Mouse (Mus musculus) heart, embryonic 13.5 days (tissue): Measurements from ENCODE around the gene Rhox3f. TPM values are rescaled to one million over a fixed set of nuclear protein-coding genes. Genes with fewer than 3 reads are reported as not detected.
"Not testable (repeated sequence)": the region's sequence is repeated elsewhere in the genome, so short reads cannot be mapped to it uniquely, and the experiment has no call there.

Experiments
- ATAC-seq: fragments of 200-750 bp; cut with Nextera tagmentation; 2 replicates; pipeline ENCODE4 v1.8.0; 2017; ENCODE audit warnings: moderate TSS enrichment; ENCODE audit not compliant: insufficient number of reproducible peaks, low FRiP score, low TSS enrichment; ENCODE audit errors: extremely low read depth
- H3K27ac ChIP-seq: fragments of 300-500 bp; sonication (generic); replicated peaks from 2 replicates; pipeline ENCODE4 v1.5.1; 2015; ENCODE audit warnings: moderate library complexity, mild to moderate bottlenecking, inconsistent platforms
- H3K27me3 ChIP-seq: fragments of 300-500 bp; sonication (generic); replicated peaks from 2 replicates; pipeline ENCODE4 v1.6.1; 2015; ENCODE audit warnings: mild to moderate bottlenecking, inconsistent platforms
- H3K36me3 ChIP-seq: fragments of 300-500 bp; sonication (generic); 2 replicates; pipeline ENCODE4 v1.6.1; 2015; ENCODE audit warnings: mild to moderate bottlenecking, inconsistent platforms
- H3K4me1 ChIP-seq: fragments of 300-500 bp; sonication (generic); 2 replicates; pipeline ENCODE4 v1.6.1; 2015; ENCODE audit warnings: inconsistent platforms
- H3K4me2 ChIP-seq: fragments of 300-500 bp; sonication (generic); 2 replicates; pipeline ENCODE4 v1.6.1; 2015; ENCODE audit warnings: inconsistent platforms, mild to moderate bottlenecking, moderate library complexity
- H3K4me3 ChIP-seq: fragments of 300-500 bp; sonication (generic); 2 replicates; pipeline ENCODE4 v1.5.1; 2015; ENCODE audit warnings: moderate library complexity, mild to moderate bottlenecking, inconsistent platforms
- H3K9ac ChIP-seq: fragments of 300-500 bp; sonication (generic); 2 replicates; pipeline ENCODE4 v1.6.1; 2015; ENCODE audit warnings: inconsistent platforms, mild to moderate bottlenecking, moderate library complexity
- H3K9me3 ChIP-seq: fragments of 300-500 bp; sonication (generic); 2 replicates; pipeline ENCODE4 v1.6.1; 2016; ENCODE audit warnings: inconsistent platforms
- WGBS: fragments of 180-500 bp; shearing (Covaris S2); methylation state at CpG from one replicate; pipeline ENCODE4 v1.1.7; 2015; ENCODE audit warnings: mixed read lengths; 5-methylcytosine and 5-hydroxymethylcytosine counted together
- polyA plus RNA-seq: library from polyadenylated mRNA; unstranded; fragments of >200 nt; fragmentation: Nextera tagmentation; extraction: Ambion mirVana; gene quantifications from 2 replicates; pipeline ENCODE4 v1.2.1, GENCODE M21; 2015

Rhox3f gene
- polyA plus RNA-seq: not detected in 2 replicates

GRCm38 (mm10) chrX:37580692-37581091, at the start of gene Rhox3f:
Gene Rhox3f, plus strand, starts transcription at chrX:37580992.
- not testable (repeated sequence) for H3K36me3 ChIP-seq, ATAC-seq

GRCm38 (mm10) chrX:37541719-37542118, 39.1 kb upstream of the Rhox3f start, which contains the start of gene Rhox3e:
Gene Rhox3e, plus strand, starts transcription at chrX:37542019.
- not testable (repeated sequence) for H3K27me3 ChIP-seq, H3K9ac ChIP-seq, ATAC-seq, H3K4me1 ChIP-seq, H3K36me3 ChIP-seq, H3K4me2 ChIP-seq, H3K9me3 ChIP-seq, H3K4me3 ChIP-seq, H3K27ac ChIP-seq
- WGBS: 60% methylated on average over 1 of the region's 4 CpGs

More at GRCm38 (mm10) chrX:37580692-37581091, at the start of gene Rhox3f:
- H3K9me3 ChIP-seq, H3K27ac ChIP-seq, H3K27me3 ChIP-seq, H3K4me1 ChIP-seq, H3K4me2 ChIP-seq, H3K9ac ChIP-seq, H3K4me3 ChIP-seq: not testable (repeated sequence)

- WGBS: 96% methylated on average over 8 of the region's 18 CpGs
- H3K4me2 ChIP-seq, H3K36me3 ChIP-seq, H3K4me1 ChIP-seq, H3K27ac ChIP-seq, H3K9me3 ChIP-seq, H3K4me3 ChIP-seq, H3K9ac ChIP-seq, ATAC-seq, H3K27me3 ChIP-seq: not testable (repeated sequence)
Observed at GRCm38 (mm10) chrX:37557112-37557511, 23.7 kb upstream of the Rhox3f start, which contains the start of gene Rhox4e. Gene Rhox4e, plus strand, starts transcription at chrX:37557412.

- H3K27me3 ChIP-seq, H3K4me1 ChIP-seq, H3K4me2 ChIP-seq, H3K36me3 ChIP-seq, H3K4me3 ChIP-seq, ATAC-seq, H3K9me3 ChIP-seq, H3K27ac ChIP-seq, H3K9ac ChIP-seq: not testable (repeated sequence)
- 81% methylated on average over 8 of the region's 8 CpGs for WGBS
Observed at GRCm38 (mm10) chrX:37571105-37571504, 9.7 kb upstream of the Rhox3f start, which contains the start of gene Rhox2f. Gene Rhox2f, plus strand, starts transcription at chrX:37571405.

GRCm38 (mm10) chrX:37572638-37573037, 8.2 kb upstream of the Rhox3f start:
- H3K27me3 ChIP-seq, H3K9ac ChIP-seq, H3K4me3 ChIP-seq, H3K36me3 ChIP-seq, H3K4me2 ChIP-seq, H3K27ac ChIP-seq, H3K9me3 ChIP-seq, H3K4me1 ChIP-seq, ATAC-seq: not testable (repeated sequence)
- WGBS: 44% methylated on average over 2 of the region's 2 CpGs

GRCm38 (mm10) chrX:37607604-37608003, 26.8 kb downstream of the Rhox3f start, which contains the start of gene Rhox4f:
Gene Rhox4f, minus strand, starts transcription at chrX:37607704.
- not testable (repeated sequence) for H3K4me3 ChIP-seq, H3K9ac ChIP-seq, H3K4me1 ChIP-seq, H3K27me3 ChIP-seq, H3K27ac ChIP-seq, ATAC-seq, H3K36me3 ChIP-seq, H3K9me3 ChIP-seq, H3K4me2 ChIP-seq
- WGBS: 83% methylated on average over 17 of the region's 19 CpGs

DNA sequence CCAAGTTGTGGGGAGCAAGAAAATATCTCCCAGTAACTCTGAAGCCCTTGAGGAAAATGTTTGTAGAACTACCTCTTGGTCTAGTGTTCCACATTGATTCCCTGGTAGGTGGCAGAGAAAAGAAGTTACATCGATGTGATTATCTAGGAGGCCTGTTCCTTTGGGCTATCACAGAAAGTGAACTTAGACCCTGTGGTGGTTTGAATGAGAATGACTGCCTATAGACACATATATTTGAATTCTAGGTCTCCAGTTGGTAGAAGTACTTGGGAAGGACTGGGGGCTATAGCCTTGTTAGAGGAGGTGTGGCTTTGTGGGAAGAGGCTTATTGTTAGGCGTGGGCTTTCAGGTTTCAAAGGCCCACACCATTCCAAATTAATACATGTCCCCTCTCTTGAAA, 47.7 kb downstream of the Rhox3f start, which contains the start of gene Rhox3g:
TSS of gene Rhox3g (minus strand) at position 101 of the 400 bp plus-strand sequence.
- H3K27ac ChIP-seq, ATAC-seq, H3K27me3 ChIP-seq, H3K4me1 ChIP-seq, H3K9me3 ChIP-seq, H3K36me3 ChIP-seq, H3K9ac ChIP-seq, H3K4me2 ChIP-seq, H3K4me3 ChIP-seq: not testable (repeated sequence)
- 85% methylated on average over 2 of the region's 2 CpGs for WGBS

Other genes starting within 250 kb of the Rhox3f start
- not detected in 2 replicates for gene Rhox3a2, start 201.0 kb upstream of the Rhox3f start, polyA plus RNA-seq
- 0.17 TPM in 1 of 2 replicates, not detected in the other for gene Rhox4a2, start 190.1 kb upstream of the Rhox3f start, polyA plus RNA-seq
- gene Rhox2b, start 168.9 kb upstream of the Rhox3f start, polyA plus RNA-seq: not detected in 2 replicates
- not detected in 2 replicates for gene Rhox4b, start 148.5 kb upstream of the Rhox3f start, polyA plus RNA-seq
- gene Rhox2c, start 127.3 kb upstream of the Rhox3f start, polyA plus RNA-seq: not detected in 2 replicates
- gene Rhox3c, start 122.4 kb upstream of the Rhox3f start, polyA plus RNA-seq: not detected in 2 replicates
- not detected in 2 replicates for gene Rhox4c, start 100.7 kb upstream of the Rhox3f start, polyA plus RNA-seq
- not detected in 2 replicates for gene Rhox2d, start 87.6 kb upstream of the Rhox3f start, polyA plus RNA-seq
- gene Rhox4d, start 66.6 kb upstream of the Rhox3f start, polyA plus RNA-seq: not detected in 2 replicates
- gene Rhox2e, start 50.5 kb upstream of the Rhox3f start, polyA plus RNA-seq: not detected in 2 replicates
- gene Rhox3e, start 39.0 kb upstream of the Rhox3f start, polyA plus RNA-seq: not detected in 2 replicates
- not detected in 2 replicates for gene Rhox4e, start 23.6 kb upstream of the Rhox3f start, polyA plus RNA-seq
- gene Rhox2f, start 9.6 kb upstream of the Rhox3f start, polyA plus RNA-seq: not detected in 2 replicates
- gene Rhox4f, start 26.7 kb downstream of the Rhox3f start, polyA plus RNA-seq: not detected in 2 replicates
- gene Rhox3g, start 47.6 kb downstream of the Rhox3f start, polyA plus RNA-seq: not detected in 2 replicates
- not detected in 2 replicates for gene Rhox2g, start 62.5 kb downstream of the Rhox3f start, polyA plus RNA-seq
- gene Rhox4g, start 70.3 kb downstream of the Rhox3f start, polyA plus RNA-seq: not detected in 2 replicates
- not detected in 2 replicates for gene Rhox3h, start 87.8 kb downstream of the Rhox3f start, polyA plus RNA-seq
- not detected in 2 replicates for gene Rhox2h, start 92.3 kb downstream of the Rhox3f start, polyA plus RNA-seq
- gene Rhox5, start 223.8 kb downstream of the Rhox3f start, polyA plus RNA-seq: 10.6 and 12.4 TPM in 2 replicates
- gene Rhox6, start 245.9 kb downstream of the Rhox3f start, polyA plus RNA-seq: not detected in 2 replicates